Mouse (Mus musculus): ENCODE results near the gene Eif3b. TPM values are rescaled to one million over a fixed set of nuclear protein-coding genes. Genes with fewer than 3 reads are reported as not detected.
"Not testable (repeated sequence)": the region's sequence is repeated elsewhere in the genome, so short reads cannot be mapped to it uniquely, and the experiment has no call there.

Gene Eif3b
- total RNA-seq, 2 experiments from 2014 or later = 124 to 127 TPM

- DNase-seq; intact Hi-C loops (cut with DNase I): not testable (repeated sequence)
Measured at GRCm38 (mm10) chr5:140463151-140463550, 44.0 kb downstream of the Eif3b start.

GRCm38 (mm10) chr5:140464943-140465342 is 45.8 kb downstream of the Eif3b start:
- intact Hi-C loops (cut with DNase I) = no loop called here
- DNase-seq = no peak

GRCm38 (mm10) chr5:140472336-140472735 is 53.2 kb downstream of the Eif3b start:
- intact Hi-C loops (cut with DNase I) = no loop called here
- no peak for DNase-seq

GRCm38 (mm10) chr5:140481458-140481857 is 62.3 kb downstream of the Eif3b start:
- intact Hi-C loops (cut with DNase I) = no loop called here
- no peak for DNase-seq

- no peak for DNase-seq
- intact Hi-C loops (cut with DNase I) = no loop called here
Measured at GRCm38 (mm10) chr5:140491142-140491541, 72.0 kb downstream of the Eif3b start.

GRCm38 (mm10) chr5:140492684-140493233 is 73.6 kb downstream of the Eif3b start:
- intact Hi-C loops (cut with DNase I) = no loop called here
- no peak for DNase-seq

Small RNA genes lying within 50 kb of the gene (microRNA-seq; reads per million reads assigned to microRNA genes)
- gene Mir7038 = 0.90 reads per million

Other genes with a start within 250 kb of the Eif3b start
- gene Mad1l1, start 97.8 kb upstream of the Eif3b start, total RNA-seq (2021) = 10 to 100 TPM; 24.1 to 24.7 TPM
- 1 to 10 TPM; 7.1 to 8.3 TPM for gene Nudt1, start 97.7 kb upstream of the Eif3b start, total RNA-seq (2021)
- 10 to 100 TPM; 10.2 to 11.3 TPM for gene Mrm2, start 87.4 kb upstream of the Eif3b start, total RNA-seq (2021)
- gene Snx8, start 30.1 kb upstream of the Eif3b start, total RNA-seq (2021) = 10 to 100 TPM; 26.8 to 30.5 TPM
- not detected for gene Gm4869, start 26.3 kb downstream of the Eif3b start, total RNA-seq (2021)
- 10 to 100 TPM; 19.7 to 20.9 TPM for gene Chst12, start 86.2 kb downstream of the Eif3b start, total RNA-seq (2021)
- not detected for gene Grifin, start 145.7 kb downstream of the Eif3b start, total RNA-seq (2021)
- 10 to 100 TPM; 19.7 to 20.7 TPM for gene Lfng, start 188.0 kb downstream of the Eif3b start, total RNA-seq (2021)
- 100 to 1,000 TPM; 382 to 395 TPM for gene Ttyh3, start 229.7 kb downstream of the Eif3b start, total RNA-seq (2021)

All from left cerebral cortex, postnatal 4 days (tissue).